Mouse (Mus musculus): ENCODE results near the gene Tnrc6a. TPM values are rescaled to one million over a fixed set of nuclear protein-coding genes. Genes with fewer than 3 reads are reported as not detected.

The Tnrc6a gene
- polyA plus RNA-seq, 1 experiment from 2014 or later: 59.8 TPM

GRCm38 (mm10) chr7:123238621-123239020 is 114.9 kb downstream of the Tnrc6a start:
- Histone ChIP-seq H3K27ac (ENCODE audit: low read length) (no peak overlapping the region), H3K36me3 (ENCODE audit: control insufficient read depth, insufficient read depth, low read length) (no peaks in the 10 kb centered on the region), H3K4me2 (replicated peaks; ENCODE audit: low read depth, low read length) (no peak overlapping the region), H3K9me3 (ENCODE audit: control insufficient read depth, low read depth, low read length) (no peaks in the 10 kb centered on the region), H3K4me3 (ENCODE audit: low read depth, low read length) (no peak overlapping the region), H3K4me1 (ENCODE audit: control insufficient read depth, insufficient read depth, low read length) (no peaks in the 10 kb centered on the region), H3K9ac (replicated peaks; ENCODE audit: low read depth, low read length) (no peak overlapping the region), H3K27me3 (ENCODE audit: control insufficient read depth, insufficient read depth, low read length) (no peaks in the 10 kb centered on the region)
- ATAC-seq (ENCODE audit: insufficient number of reproducible peaks, insufficient read depth, low FRiP score, low read depth): no peak
- whole genome bisulfite sequencing: 78% methylated on average over 4 of the region's 4 CpGs

GRCm38 (mm10) chr7:123240064-123240463 is 116.4 kb downstream of the Tnrc6a start:
- WGBS: 68% methylated on average over 6 of the region's 6 CpGs
- H3K27me3 ChIP-seq (ENCODE audit: control insufficient read depth, insufficient read depth, low read length): no peaks in the 10 kb centered on the region
- H3K4me3 ChIP-seq (ENCODE audit: low read depth, low read length): no peak overlapping the region
- H3K27ac ChIP-seq (ENCODE audit: low read length): no peak overlapping the region
- H3K4me1 ChIP-seq (ENCODE audit: control insufficient read depth, insufficient read depth, low read length): no peaks in the 10 kb centered on the region
- no peak for ATAC-seq (ENCODE audit: insufficient number of reproducible peaks, insufficient read depth, low FRiP score, low read depth)
- H3K9ac ChIP-seq (replicated peaks; ENCODE audit: low read depth, low read length): no peak overlapping the region
- no peak overlapping the region for H3K4me2 ChIP-seq (replicated peaks; ENCODE audit: low read depth, low read length)
- no peaks in the 10 kb centered on the region for H3K36me3 ChIP-seq (ENCODE audit: control insufficient read depth, insufficient read depth, low read length)
- no peaks in the 10 kb centered on the region for H3K9me3 ChIP-seq (ENCODE audit: control insufficient read depth, low read depth, low read length)

- no peak for ATAC-seq (ENCODE audit: insufficient number of reproducible peaks, insufficient read depth, low FRiP score, low read depth)
- H3K4me2 ChIP-seq (replicated peaks; ENCODE audit: low read depth, low read length): no peak overlapping the region
- no peaks in the 10 kb centered on the region for H3K4me1 ChIP-seq (ENCODE audit: control insufficient read depth, insufficient read depth, low read length)
- H3K9ac ChIP-seq (replicated peaks; ENCODE audit: low read depth, low read length): no peak overlapping the region
- 85% methylated on average over 7 of the region's 7 CpGs for WGBS
- no peak overlapping the region for H3K4me3 ChIP-seq (ENCODE audit: low read depth, low read length)
- H3K36me3 ChIP-seq (ENCODE audit: control insufficient read depth, insufficient read depth, low read length): no peaks in the 10 kb centered on the region
- H3K27ac ChIP-seq (ENCODE audit: low read length): no peak overlapping the region
- no peaks in the 10 kb centered on the region for H3K9me3 ChIP-seq (ENCODE audit: control insufficient read depth, low read depth, low read length)
- H3K27me3 ChIP-seq (ENCODE audit: control insufficient read depth, insufficient read depth, low read length): no peaks in the 10 kb centered on the region
Observed at GRCm38 (mm10) chr7:123242241-123242640, 118.6 kb downstream of the Tnrc6a start.

- Histone ChIP-seq H3K9ac (replicated peaks; ENCODE audit: low read depth, low read length) (no peak overlapping the region), H3K4me1 (ENCODE audit: control insufficient read depth, insufficient read depth, low read length) (no peaks in the 10 kb centered on the region), H3K9me3 (ENCODE audit: control insufficient read depth, low read depth, low read length) (no peaks in the 10 kb centered on the region), H3K4me2 (replicated peaks; ENCODE audit: low read depth, low read length) (no peak overlapping the region), H3K36me3 (ENCODE audit: control insufficient read depth, insufficient read depth, low read length) (no peaks in the 10 kb centered on the region), H3K27ac (ENCODE audit: low read length) (no peak overlapping the region), H3K4me3 (ENCODE audit: low read depth, low read length) (no peak overlapping the region), H3K27me3 (ENCODE audit: control insufficient read depth, insufficient read depth, low read length) (no peaks in the 10 kb centered on the region)
- 69% methylated on average over 1 of the region's 1 CpGs for WGBS
- ATAC-seq (ENCODE audit: insufficient number of reproducible peaks, insufficient read depth, low FRiP score, low read depth): no peak
Observed at GRCm38 (mm10) chr7:123244833-123245232, 121.1 kb downstream of the Tnrc6a start.

Other genes with a start within 250 kb of the Tnrc6a start
- gene Rbbp6, start 158.2 kb upstream of the Tnrc6a start, polyA plus RNA-seq (2014; fragmentation: Nextera tagmentation; extraction: Ambion mirVana): 40.3 and 44.7 TPM in 2 replicates
- 0.15 and 0.20 TPM in 2 replicates for gene Slc5a11, start 90.9 kb downstream of the Tnrc6a start, polyA plus RNA-seq (2014; fragmentation: Nextera tagmentation; extraction: Ambion mirVana)
- 49.8 and 51.0 TPM in 2 replicates for gene Lcmt1, start 245.9 kb downstream of the Tnrc6a start, polyA plus RNA-seq (2014; fragmentation: Nextera tagmentation; extraction: Ambion mirVana)
- gene Arhgap17, start 246.0 kb downstream of the Tnrc6a start, polyA plus RNA-seq (2014; fragmentation: Nextera tagmentation; extraction: Ambion mirVana): 25.3 and 26.6 TPM in 2 replicates

All from stomach, embryonic 14.5 days (tissue).